Mouse (Mus musculus) limb, embryonic 14.5 days (tissue): ENCODE results near the gene D130043K22Rik. TPM values are rescaled to one million over a fixed set of nuclear protein-coding genes. Genes with fewer than 3 reads are reported as not detected.

ENCODE experiments used
- ATAC-seq: fragments of 200-750 bp; cut with Nextera tagmentation; 2 replicates; pipeline ENCODE4 v1.8.0; 2017; ENCODE audit warnings: low read depth, moderate number of reproducible peaks, moderate TSS enrichment; ENCODE audit not compliant: low FRiP score
- DNase-seq: peaks from one replicate; pipeline ENCODE4 v3.0.0-alpha.2; 2015; ENCODE audit warnings: low spot score
- H3K27ac ChIP-seq: fragments of 300-500 bp; sonication (generic); replicated peaks from 2 replicates; pipeline ENCODE4 v1.5.1; 2014; ENCODE audit warnings: low read depth, mild to moderate bottlenecking, low read length, moderate library complexity, mixed read lengths
- H3K27me3 ChIP-seq: fragments of 300-500 bp; sonication (generic); 2 replicates; pipeline ENCODE4 v1.6.1; 2014; ENCODE audit warnings: low read length, mixed read lengths; ENCODE audit not compliant: control insufficient read depth, insufficient read depth
- H3K36me3 ChIP-seq: fragments of 300-500 bp; sonication (generic); 2 replicates; pipeline ENCODE4 v1.6.1; 2014; ENCODE audit warnings: mild to moderate bottlenecking, low read length, moderate library complexity, mixed read lengths; ENCODE audit not compliant: control insufficient read depth, insufficient read depth
- H3K4me1 ChIP-seq: fragments of 300-500 bp; sonication (generic); 2 replicates; pipeline ENCODE4 v1.6.1; 2014; ENCODE audit warnings: antibody characterized with exemption, low read length, mixed read lengths; ENCODE audit not compliant: control insufficient read depth, insufficient read depth
- H3K4me2 ChIP-seq: fragments of 300-500 bp; sonication (generic); replicated peaks from 2 replicates; pipeline ENCODE4 v1.6.1; 2014; ENCODE audit warnings: low read depth, mild to moderate bottlenecking, low read length, moderate library complexity; ENCODE audit not compliant: severe bottlenecking
- H3K4me3 ChIP-seq: fragments of 300-500 bp; sonication (generic); replicated peaks from 2 replicates; pipeline ENCODE4 v1.5.1; 2014; ENCODE audit warnings: low read length
- H3K9ac ChIP-seq: fragments of 300-500 bp; sonication (generic); 2 replicates; pipeline ENCODE4 v1.6.1; 2014; ENCODE audit warnings: mild to moderate bottlenecking, low read depth, low read length, moderate library complexity; ENCODE audit not compliant: severe bottlenecking
- H3K9me3 ChIP-seq: fragments of 300-500 bp; sonication (generic); 2 replicates; pipeline ENCODE4 v1.6.1; 2016; ENCODE audit warnings: low read length; ENCODE audit not compliant: control insufficient read depth
- POLR2A ChIP-seq: fragments of 200-500 bp; IDR thresholded peaks from 2 replicates; pipeline ENCODE4 v1.8.0; 2012; ENCODE audit warnings: inconsistent platforms, mild to moderate bottlenecking, moderate library complexity, borderline replicate concordance; ENCODE audit not compliant: insufficient read depth, insufficient read length; ENCODE audit errors: extremely low read depth
- WGBS: fragments of 180-500 bp; shearing (Covaris S2); extraction: QIAGEN DNeasy Blood & Tissue Kit; methylation state at CpG from one replicate; pipeline ENCODE4 v1.1.7; 2014; 5-methylcytosine and 5-hydroxymethylcytosine counted together
- polyA plus RNA-seq, 2 experiments: library from polyadenylated mRNA; depleted of rRNA in 1 of 2; stranded (reverse) in 1 of 2; unstranded in 1 of 2; fragments of >200 nt; fragmentation: Nextera tagmentation in 1 of 2; extraction: Ambion mirVana in 1 of 2; gene quantifications; 2 replicates each; pipeline versions ENCODE4 v1.2.1 to v1.2.3; 2012 to 2014

Gene D130043K22Rik
- polyA plus RNA-seq, 2 experiments = 0.04 to 0.11 TPM

GRCm38 (mm10) chr13:24824647-24825046 is 20.3 kb upstream of the D130043K22Rik start:
- no peaks in the 10 kb centered on the region for H3K27me3 ChIP-seq
- H3K4me1 ChIP-seq = no peaks in the 10 kb centered on the region
- no peaks in the 10 kb centered on the region for H3K9me3 ChIP-seq
- no peaks in the 10 kb centered on the region for H3K36me3 ChIP-seq
- ATAC-seq (no peak), DNase-seq (no peak)
- H3K27ac ChIP-seq = no peak overlapping the region
- TF ChIP-seq POLR2A = no peak
- H3K4me2 ChIP-seq = no peak overlapping the region
- no peak overlapping the region for H3K4me3 ChIP-seq
- no peak overlapping the region for H3K9ac ChIP-seq
- 90% methylated on average over 4 of the region's 4 CpGs for WGBS

- Histone ChIP-seq H3K4me2 (no peak overlapping the region), H3K9ac (no peak overlapping the region), H3K4me1 (0 out of 2 replicates have a peak, but pooled peaks cover under 1% of the 10 kb centered on the region), H3K9me3 (no peaks in the 10 kb centered on the region), H3K27ac (no peak overlapping the region), H3K4me3 (no peak overlapping the region), H3K36me3 (no peaks in the 10 kb centered on the region), H3K27me3 (no peaks in the 10 kb centered on the region)
- no peak for TF ChIP-seq POLR2A
- DNase-seq = no peak
- ATAC-seq = 0 out of 2 replicates have a peak, but pooled peaks have one; percentile 15
- 63% methylated on average over 4 of the region's 4 CpGs for WGBS
Observed at GRCm38 (mm10) chr13:24825587-24825986, 19.3 kb upstream of the D130043K22Rik start.

DNA sequence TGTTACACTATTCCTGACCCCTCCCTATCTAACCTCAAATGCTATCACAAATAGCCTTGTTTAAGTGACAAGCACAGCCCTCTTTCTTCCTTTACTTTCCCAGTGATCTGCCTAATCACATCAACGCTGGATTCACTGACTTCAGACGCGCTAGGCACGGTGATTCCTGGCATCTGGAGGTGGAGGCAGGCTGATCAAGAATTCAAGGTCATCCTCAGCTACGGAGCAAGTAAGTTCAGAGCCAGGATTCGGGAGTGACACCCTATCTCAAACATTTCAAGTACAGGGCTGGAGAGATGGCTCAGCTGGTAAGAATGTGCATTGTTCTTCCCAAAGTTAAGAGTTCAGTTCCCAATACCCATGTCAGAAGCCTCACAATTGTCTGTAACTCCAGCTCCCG is 18.8 kb upstream of the D130043K22Rik start:
- H3K9ac ChIP-seq = no peak overlapping the region
- no peak overlapping the region for H3K4me2 ChIP-seq
- no peaks in the 10 kb centered on the region for H3K9me3 ChIP-seq
- no peaks in the 10 kb centered on the region for H3K36me3 ChIP-seq
- no peaks in the 10 kb centered on the region for H3K27me3 ChIP-seq
- TF ChIP-seq POLR2A = no peak
- 0 out of 2 replicates have a peak, but pooled peaks cover 2% of the 10 kb centered on the region for H3K4me1 ChIP-seq
- WGBS = 84% methylated on average over 7 of the region's 7 CpGs
- no peak for ATAC-seq
- no peak overlapping the region for H3K4me3 ChIP-seq
- H3K27ac ChIP-seq = no peak overlapping the region
- DNase-seq = no peak

GRCm38 (mm10) chr13:24830756-24831352 is 14.1 kb upstream of the D130043K22Rik start:
- Histone ChIP-seq H3K9ac (peak overlapping the region; percentile 92), H3K27ac (peak overlapping the region; percentile 70), H3K36me3 (peaks cover 3% of the 10 kb centered on the region; the same call in 1 of the 2 replicates), H3K27me3 (no peaks in the 10 kb centered on the region), H3K4me1 (peaks cover 20% of the 10 kb centered on the region), H3K4me3 (peak overlapping the region; percentile 94), H3K4me2 (peak overlapping the region; percentile 74), H3K9me3 (no peaks in the 10 kb centered on the region)
- no peak for DNase-seq
- WGBS = 2% methylated on average over 20 of the region's 20 CpGs
- TF ChIP-seq POLR2A = no peak
- no peak for ATAC-seq

GRCm38 (mm10) chr13:24831353-24832130 is 13.4 kb upstream of the D130043K22Rik start, which contains the start of the genes Acot13 and Tdp2:
Gene Acot13 (minus strand): TSS chr13:24831540.
Gene Tdp2 (plus strand): TSS chr13:24831679.
- Histone ChIP-seq H3K4me1 (peaks cover 20% of the 10 kb centered on the region), H3K4me2 (peak within 1 kb of the TSS; percentile 74), H3K36me3 (peaks cover 4% of the 10 kb centered on the region; the same call in 1 of the 2 replicates), H3K9me3 (no peaks in the 10 kb centered on the region), H3K4me3 (peak within 1 kb of the TSS; percentile 94), H3K9ac (peak within 1 kb of the TSS; percentile 92), H3K27me3 (no peaks in the 10 kb centered on the region), H3K27ac (peak within 1 kb of the TSS; percentile 86)
- WGBS = under 1% methylated on average over 51 of the region's 90 CpGs
- DNase-seq = peak; percentile 94
- peak; percentile 85; the same call in 1 of the 2 replicates for TF ChIP-seq POLR2A
- ATAC-seq = peak; percentile 96
